Mouse (Mus musculus) retina, adult 2 months (tissue): Measurements from ENCODE around the gene Ahnak2.

Experiments used
- DNase-seq: peaks from one replicate; pipeline ENCODE4 v3.0.0-alpha.2; 2012; ENCODE audit warnings: low read depth, low spot score

Gene Ahnak2

DNA sequence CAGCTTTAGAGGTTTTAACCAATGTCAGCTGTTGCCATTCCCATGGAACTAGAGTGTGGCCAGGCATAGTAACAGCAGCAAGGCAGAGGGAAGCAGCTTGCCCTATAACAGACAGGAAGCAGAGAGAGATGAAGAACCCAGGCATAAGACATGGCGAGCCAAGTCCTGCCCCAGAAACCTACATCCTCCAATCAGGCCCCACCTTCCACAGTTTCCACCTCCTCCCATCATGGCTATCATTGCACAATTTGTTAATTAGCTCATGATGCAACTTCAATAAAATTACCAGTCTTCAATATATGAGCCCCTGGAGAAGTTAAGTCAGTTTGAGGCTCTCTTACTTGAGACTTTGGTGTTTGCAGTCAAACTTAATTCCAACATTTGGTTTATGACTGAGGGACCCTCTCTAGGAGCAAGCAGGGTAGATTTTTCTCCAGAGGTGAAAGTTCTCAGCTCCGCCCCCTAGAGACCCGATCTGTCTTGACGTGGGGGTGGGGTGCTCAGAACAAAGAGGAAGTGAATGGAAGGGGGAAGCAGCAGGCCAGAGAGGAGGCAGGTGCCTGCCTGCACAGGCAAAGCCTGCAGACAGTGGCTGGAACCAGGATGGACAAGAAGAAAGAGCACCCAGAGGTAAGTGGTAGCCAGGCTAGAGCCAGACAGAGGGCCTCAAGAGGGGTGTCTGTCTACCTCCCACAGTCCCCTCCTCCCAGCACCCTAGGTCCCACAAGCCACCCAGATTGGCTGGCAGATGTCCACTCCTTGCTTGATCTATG, 42.1 kb downstream of the Ahnak2 start, which contains the start of gene Pld4:
TSS of gene Pld4 (plus strand) at position 502 of the 773 bp plus-strand sequence.
- DNase-seq = no peak

DNA sequence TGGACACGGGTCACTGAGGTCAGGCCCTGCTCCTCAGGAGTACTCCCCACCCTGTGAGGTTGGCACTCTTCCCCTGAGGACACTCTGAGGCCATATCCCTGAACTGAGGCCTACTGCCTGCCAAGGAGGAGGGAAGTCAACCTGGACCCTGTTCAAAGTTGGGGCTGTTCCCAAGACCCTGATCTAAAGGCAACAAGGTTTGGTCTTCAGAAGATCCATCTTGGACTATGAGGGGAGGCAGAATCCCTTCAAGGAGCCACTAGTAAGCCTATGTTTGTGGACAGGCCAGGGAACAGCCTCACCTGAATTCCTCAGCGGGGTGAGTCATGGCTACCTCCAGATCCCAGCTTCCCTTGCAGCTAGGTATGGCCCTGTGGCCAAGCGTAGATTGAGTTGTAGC, 43.0 kb downstream of the Ahnak2 start:
- no peak for DNase-seq

DNA sequence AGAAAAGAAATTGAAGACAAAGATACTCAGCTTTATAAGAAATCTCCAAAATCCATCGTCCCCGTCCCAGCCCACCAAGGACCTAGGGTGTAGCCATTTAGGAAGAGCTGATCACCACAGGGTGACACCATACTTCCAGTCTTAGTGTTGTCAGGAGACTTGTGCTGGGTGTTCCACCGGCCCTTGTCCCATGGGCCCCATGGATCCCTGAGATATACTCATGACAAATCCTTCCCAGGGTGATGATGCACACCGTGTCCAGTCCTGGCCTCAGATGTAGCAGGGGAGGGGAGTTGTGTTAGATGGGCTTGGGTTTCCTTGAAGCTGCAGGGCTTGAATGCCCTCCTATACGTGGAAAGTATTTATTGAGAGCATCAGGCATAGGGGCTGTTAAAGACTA, 44.6 kb downstream of the Ahnak2 start:
- no peak for DNase-seq

DNA sequence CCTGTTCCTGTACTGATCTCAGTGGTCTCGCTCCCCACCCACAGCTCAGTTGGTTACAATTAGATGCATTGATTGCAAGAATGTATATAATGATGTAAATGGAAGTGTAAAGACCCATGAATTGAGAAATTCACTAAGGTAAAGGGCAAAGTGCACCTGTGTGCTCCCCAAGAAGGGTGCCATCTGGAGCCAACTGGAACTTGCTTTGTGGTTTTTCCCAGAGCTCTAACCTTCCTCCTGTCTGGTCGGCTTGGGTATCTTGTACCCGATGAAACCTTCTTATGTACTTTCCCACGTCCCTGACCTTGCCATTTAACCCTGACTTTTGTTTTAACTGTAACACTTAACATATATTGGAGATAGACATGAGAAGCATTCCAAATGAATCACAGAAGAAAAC, 46.6 kb downstream of the Ahnak2 start:
- no peak for DNase-seq

DNA sequence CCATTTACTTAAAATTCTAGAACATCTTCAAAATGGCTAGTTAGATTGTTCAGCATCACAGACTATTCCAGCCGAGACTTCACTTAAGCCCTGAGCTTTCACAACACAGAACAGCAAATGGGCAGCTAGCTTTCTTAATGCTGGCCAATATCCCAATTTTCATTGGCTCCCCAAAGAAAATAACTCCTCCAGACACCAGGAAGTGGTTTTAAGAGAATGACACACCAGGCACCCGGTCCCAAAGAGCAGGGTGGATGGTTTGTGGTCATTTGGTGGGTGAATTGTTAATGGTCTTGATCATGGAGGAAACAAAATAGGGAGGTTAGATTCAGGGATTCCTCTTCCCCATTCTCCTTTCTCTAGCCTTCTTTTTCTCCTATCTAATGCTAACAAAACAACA, 50.1 kb downstream of the Ahnak2 start:
- no peak for DNase-seq

DNA sequence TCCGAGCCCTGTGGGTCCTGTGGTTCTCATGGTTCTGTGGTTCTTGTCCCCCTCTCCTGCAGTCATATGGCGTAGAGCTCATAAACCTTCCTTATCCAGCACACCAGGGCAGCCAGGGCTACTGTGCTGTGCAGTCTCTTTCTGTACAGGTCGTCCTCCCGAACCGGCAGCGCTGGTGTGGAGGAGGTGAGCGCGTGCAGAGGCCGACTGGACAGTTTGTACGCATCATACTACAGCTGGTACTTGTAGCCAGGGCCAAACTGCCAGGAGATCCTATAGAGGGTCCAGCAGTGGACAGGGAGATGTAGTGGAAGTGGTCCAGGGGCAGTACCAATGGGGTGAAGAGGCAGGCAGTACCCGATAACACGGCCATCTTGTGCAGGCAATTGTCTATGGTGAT, 51.5 kb downstream of the Ahnak2 start:
- DNase-seq = no peak

DNA sequence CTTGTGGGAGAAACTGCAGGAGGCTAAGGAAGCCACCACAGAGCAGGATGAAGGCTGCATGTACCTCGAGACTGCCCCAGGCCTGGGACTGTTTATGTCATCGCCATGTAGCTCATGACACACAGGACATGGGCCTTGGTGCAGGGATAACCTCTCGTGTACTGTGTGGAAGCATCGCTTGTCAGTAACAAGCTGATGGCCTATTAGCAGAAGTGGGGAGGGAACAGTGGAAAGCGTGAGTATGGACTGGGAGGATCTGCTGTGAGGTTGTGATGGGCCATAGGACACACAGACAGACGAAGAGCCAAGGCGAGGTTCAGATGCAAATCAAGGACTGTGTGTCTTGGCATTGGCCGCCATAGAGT, 54.9 kb downstream of the Ahnak2 start:
- no peak for DNase-seq

DNA sequence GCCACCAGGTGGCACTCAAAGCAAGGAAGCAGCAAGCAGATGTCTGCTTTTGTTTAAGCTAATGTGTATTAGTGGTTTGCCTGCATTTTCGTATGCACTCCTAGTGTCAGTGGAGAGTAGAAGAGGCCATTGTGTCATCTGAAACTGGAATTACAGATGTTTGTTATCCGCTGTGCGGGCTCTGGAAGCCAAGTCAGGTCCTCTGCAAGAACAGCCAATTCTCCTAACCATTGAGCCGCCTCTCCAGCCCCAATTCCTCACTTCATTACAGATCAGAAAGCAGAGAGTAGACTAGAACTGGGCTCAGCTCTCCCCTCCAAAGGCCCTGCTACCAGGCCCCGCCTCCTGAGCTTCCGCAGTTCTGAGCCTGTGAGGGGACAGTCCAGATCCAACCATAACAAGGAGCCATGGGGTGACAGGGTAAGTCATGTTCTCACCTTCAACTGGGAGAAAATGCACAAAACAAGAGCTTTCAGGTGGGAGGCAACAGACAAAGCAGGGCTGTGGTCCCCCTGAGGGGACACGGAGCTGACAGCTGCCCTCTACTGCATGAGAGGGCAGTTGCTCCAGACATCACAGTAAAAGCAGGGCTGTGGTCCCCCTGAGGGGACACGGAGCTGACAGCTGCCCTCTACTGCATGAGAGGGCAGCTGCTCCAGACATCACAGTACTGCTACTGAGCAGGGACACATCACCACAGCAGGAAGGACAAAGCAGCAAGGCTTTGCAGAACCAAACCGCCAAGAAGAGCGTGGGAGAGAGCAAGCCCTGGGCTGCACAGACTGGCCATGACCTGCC, 55.5 kb downstream of the Ahnak2 start:
- peak; percentile 52 for DNase-seq

DNA sequence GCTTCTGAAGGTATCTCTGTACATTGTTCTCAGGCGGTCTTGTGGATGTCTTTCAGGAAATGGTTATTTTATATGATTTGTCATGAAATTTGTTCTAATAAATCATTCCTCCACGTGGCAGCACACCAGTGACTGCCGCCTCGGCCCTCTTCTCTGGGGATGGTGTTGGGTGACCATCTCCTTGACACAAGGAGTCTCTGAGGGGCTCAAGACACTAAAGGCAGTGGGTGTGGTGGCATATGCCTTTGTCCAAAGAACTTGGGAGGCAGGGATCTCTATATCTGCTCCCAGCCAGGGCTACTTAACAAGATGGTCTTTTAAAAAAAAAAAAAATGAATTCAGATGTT, 56.0 kb downstream of the Ahnak2 start:
- no peak for DNase-seq

DNA sequence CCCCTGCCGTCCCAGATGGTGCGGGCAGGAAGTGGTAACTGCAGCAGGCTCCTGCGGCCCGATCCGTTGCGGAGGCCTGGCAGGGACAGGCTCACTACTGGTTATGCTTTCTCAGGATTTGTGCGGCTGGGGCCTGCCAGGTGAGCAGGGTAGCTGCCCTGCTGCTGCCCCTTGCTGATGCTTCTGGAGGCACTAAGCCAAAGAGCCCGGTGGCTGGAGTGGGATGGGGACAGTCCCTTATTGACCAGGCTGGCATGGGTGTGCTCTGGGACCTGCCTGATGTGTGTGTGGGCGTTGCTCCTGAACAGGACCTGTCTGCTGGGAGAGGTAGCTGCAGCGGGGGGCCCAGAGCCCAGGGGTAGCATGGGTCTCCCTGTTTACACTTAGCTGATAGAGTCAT, 56.7 kb downstream of the Ahnak2 start:
- no peak for DNase-seq

DNA sequence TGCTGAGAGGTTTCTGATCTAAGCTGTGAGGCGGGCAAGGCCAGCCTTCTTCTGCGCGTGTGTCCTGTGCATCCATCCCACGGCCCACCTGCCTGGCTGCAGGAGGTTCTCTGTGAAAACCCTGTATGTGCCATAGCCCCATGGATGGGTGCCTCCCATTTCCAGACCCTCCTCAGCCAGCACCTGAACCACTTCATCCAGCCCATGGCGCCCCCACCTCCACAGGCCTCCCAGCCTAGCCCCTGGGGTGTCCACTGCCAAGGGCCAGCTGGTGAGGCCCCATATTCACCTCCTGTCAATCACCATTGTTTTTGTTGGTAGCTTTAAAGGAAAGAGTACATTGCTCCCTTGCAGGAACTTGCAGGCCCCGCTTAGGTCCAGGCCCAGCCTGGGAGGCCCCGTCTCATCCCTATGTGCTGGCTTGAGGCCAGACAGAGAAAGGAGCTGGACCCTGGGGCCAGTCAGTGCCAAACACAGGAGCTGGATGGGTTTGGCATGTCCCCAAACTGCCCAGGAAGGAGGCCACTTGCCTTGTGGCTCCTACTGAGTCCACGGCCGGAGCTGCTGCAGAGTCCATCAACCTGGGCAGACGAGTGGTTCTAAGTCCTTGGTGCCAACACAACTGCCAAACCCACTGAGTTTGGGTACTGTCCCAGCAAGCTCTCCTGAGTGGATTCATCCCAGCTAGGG, 57.4 kb downstream of the Ahnak2 start:
- no peak for DNase-seq

DNA sequence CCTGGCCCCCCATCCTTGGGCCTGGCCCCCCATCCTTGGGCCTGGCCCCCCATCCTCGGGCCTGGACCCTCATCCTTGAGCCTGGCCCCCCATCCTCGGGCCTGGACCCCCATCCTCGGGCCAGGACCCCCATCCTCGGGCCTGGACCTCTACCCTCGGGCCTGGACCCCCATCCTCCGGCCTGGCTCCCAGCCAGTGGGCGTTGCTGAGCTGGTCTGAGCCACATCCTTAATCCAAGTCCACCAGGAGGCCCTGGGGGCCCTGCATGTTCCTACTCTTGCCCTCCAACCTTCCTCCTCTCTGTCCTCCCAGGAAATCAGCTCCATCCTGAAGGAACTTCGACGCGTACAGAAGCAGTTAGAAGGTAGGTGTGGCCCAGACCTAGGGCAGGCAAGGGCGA, 58.2 kb downstream of the Ahnak2 start:
- no peak for DNase-seq

DNA sequence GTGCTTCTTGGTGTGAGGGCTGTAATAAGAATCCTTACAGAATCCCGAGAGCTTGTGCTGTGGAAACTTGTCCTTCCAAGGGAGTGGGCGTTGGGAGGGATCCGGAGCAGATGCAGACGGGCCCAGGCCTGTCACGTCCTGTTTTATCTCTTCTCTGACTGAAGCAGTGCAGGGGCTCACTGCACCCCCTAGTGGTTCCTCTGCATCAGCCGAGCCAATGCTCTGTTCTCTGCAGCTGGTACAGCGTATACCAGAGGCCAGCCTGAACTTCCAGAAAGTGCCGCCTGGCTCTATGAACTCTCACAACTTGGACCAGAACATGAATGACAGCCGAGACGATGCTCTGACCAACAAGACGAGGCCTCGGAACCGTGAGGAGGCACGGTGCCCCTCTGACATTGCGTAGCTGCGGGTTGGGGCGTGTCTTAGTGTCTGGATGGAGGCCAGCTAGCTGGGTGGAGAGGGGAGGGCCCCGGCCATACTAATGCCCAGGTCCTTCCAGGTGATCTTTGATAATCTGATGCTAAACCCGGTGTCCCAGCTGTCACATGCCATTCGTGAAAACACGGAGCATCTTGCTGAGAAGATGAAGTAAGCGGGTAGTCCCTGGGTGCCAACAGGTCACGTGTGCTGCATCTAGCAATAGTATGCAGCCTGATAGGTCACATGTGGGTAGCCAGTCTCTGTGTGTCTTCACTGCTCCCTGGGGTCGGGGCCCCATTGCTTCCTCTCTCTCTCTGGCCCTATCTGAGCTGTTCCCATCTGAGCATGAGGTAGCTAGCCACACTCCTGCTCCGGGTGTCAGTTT, 59.1 kb downstream of the Ahnak2 start:
- DNase-seq = peak; percentile 53

DNA sequence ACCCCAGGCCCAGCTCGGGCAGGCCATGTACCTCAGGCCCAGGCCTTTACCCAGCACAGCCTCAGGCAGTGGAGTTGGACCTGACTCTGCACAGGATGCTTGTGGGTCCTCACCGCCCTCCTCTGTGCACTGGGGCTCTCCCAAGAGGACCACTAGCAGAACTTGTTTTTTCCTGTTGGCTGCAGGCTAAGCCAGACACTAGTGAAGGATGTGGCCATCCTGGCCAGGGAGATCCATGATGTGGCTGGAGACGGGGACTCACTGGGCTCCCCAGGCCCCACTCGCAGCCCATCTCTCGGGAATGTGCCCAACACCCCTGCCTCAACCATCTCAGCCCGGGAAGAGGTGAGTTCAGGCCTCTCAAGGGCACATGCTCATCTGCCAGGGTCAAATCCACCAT, 59.7 kb downstream of the Ahnak2 start:
- DNase-seq = no peak

DNA sequence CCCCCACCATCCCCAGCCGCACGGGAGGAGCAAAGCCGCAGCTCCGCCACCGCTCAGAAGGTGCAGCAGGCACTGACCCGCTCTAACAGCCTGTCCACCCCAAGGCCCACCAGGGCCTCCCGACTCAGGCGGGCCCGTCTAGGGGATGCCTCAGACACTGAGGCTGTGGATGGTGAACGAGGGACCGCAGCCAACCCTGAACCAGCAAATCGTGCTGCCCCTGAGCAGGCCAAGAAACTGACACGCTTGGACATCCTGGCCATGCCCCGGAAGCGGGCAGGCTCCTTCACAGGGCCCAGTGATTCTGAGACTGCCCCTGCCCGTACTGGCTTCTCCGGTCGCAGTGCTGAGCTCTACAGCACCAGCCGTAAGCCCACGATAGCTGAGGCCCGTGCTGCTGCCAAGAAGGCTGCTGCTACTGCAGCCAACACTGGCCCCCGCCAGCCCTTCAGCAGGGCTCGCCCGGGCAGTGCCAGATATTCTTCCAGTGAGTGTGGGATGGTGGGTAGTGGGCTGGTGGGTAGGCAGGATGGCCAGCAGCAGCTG, 63.4 kb downstream of the Ahnak2 start:
- DNase-seq = no peak

DNA sequence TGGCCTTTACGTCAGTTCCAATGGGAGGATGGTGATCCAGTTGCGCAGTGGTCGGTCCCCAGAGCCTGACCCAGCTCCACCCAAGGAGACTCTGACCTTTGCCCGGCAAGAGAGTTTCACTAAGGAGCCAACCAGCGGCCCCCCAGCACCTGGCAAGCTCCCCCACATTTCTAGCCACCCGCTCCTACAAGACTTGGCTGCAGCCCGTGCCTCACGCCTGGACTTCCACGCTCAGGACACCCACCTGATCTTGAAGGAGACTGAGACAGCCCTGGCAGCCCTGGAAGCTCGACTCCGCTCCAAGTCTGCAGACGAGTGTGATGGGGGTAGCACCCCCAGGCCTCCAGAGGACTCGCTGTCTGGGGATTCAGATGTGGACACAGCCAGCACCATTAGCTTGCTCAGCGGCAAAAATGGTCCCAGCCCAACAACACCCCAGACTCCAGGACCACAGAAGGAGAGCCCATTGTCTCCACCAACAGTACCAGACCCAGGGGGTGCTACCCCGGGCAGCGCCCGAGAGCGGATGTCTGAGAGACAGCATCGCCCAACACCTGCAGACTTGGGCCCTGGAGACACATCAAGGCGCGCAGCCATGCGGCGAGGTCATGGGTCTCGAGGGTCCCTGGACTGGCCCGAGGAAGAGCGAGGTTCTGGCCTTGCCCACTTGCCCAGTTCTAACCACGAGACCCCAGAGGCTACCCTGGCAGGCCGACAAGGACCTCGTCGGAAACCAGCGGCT, 64.0 kb downstream of the Ahnak2 start:
- no peak for DNase-seq

DNA sequence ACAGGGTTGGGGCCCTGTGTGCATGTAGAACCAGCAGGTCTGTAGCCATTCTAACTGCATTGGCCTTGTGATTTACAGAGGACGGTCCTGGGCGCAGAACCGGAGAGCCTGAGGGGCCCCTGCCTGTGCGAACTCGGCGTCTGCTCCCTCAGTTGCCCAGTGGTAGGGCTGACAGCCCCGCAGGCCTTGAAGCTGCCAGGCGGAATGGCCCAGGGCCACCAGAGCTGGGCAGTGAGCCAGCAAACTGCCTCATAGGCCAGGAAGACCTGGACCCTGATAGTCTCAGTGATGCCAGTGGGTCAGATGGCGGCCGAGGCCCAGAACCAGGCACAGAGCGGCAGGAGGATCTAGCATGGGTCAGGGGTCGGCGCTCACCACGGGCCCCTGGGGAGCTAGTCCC, 64.7 kb downstream of the Ahnak2 start:
- no peak for DNase-seq

DNA sequence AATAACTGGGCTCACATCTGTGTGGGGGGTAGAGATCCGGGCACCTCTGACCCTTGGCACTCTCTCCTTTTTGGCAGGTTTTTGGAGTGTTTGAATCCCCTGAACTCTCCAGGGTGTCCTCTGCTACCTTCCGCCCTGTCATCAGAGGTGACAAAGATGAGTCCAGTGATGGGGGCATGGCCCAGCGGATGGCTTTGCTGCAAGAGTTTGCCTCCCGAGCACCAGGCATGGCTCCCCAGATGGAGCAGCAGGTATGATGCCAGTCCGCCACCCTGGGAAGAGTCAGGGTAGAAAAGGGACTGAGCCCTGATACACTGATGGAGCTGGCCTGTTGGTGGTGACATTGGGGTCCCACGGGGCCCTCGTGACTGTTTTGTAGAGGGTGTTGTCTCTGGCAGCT, 65.4 kb downstream of the Ahnak2 start:
- DNase-seq = no peak

DNA sequence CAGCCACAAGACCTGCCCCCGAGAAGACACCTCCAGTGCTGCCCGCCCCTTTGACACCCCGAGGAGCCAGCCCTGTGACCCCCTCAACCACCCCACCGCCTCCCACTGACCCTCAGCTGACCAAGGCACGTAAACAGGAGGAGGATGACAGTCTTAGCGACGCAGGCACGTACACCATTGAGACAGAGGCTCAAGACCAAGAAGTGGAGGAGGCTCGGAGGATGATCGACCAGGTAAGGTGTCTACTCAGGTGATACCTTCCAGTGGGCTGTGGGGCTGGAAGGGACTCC, 65.9 kb downstream of the Ahnak2 start:
- DNase-seq = no peak

DNA sequence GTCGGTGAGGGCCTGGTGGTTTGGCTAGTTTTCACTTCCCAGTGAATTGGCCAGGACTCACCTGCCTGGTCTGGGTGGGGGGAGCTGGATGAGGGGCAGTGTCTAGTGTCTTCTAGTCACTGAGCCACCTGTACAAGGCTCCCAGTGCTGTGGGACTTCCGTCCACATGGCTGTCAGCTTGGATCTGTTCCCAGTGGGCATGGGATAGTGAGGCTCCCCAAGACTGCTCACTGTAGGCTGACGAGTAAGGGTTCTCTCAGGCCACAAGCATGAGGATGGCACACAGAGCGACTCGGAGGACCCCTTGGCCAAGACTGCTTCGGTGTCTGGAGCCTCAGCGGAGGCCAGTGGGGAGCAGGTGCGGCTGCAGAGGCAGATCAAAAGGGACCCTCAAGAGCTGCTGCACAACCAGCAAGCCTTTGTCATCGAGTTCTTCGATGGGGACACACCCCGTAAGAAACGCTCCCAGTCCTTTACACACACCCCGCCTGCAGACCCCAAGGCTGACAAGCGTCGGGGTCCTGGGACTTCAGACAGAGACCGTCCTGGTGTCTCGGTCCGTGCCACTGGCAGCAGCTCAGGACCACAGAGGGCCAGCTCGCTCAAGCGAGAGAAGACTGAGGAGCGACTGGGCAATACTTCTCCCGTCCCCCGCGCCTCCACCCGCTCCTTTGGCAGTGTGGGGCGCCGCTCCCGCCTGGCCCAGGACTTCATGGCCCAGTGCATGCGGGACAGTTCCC, 66.4 kb downstream of the Ahnak2 start:
- DNase-seq = no peak
